Mouse (Mus musculus) kidney, adult 11 months (tissue): ENCODE data around the gene Xpa.
"Not testable (repeated sequence)": the region's sequence is repeated elsewhere in the genome, so short reads cannot be mapped to it uniquely, and the experiment has no call there.

Source experiments
- DNase-seq: peaks from one replicate; pipeline ENCODE4 v3.0.0; 2022

Gene Xpa

DNA sequence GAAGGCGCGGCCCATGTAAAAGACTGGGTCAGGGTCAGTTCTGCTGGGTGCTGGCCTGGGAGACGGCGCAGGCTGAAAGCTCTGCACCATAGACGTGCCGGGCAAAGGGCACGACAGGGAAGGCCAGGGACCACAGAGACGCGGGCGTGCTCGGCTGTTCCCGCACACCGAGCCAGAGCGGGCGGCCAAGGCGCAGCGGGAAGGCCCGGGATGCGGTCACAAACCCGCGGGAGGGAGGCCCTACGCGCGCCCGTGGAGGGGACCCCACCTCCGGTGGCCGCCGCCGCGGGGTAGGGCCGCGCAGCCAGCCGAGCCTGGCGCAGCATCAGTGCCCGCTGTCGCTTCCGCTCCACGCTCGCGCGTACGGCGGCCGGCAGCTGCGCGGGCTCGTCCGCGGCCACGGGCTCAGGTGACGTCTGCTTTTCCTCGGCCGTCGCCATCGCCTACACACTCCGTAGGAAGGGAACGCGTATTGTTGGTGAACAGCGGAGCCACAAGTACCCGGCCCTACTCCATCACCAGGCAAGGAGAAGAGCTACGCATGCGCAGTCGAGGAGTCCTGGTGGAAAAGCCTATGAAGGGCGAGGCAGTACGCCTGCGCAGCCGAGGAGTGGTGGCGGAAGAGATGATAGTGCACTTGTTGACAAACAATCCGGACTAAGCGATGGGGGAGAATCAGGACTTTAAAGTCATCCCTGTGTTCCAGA, at the start of gene Xpa:
Xpa (minus strand) TSS at position 531 of the 707 bp plus-strand sequence.
- peak; percentile 94 for DNase-seq

DNA sequence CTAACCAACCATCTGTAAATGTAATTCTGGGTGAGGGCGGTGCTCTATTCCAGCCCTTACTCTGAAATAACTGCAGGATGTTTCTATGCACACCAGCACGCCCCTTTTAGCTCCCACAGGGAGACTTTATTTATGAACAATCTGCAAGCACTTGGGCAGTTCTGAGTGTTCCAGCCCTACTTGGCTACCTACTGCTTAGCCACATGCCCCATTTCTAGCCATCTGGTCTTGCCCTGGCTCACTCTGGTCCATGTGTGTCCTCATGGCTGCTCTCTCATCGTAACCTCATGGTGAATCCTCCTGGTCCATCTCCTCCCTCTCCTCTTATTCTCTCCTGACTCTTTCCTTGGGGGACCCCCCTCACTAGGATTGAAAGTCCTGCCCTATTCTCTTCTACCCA, 39.8 kb upstream of the Xpa start:
- no peak for DNase-seq

DNA sequence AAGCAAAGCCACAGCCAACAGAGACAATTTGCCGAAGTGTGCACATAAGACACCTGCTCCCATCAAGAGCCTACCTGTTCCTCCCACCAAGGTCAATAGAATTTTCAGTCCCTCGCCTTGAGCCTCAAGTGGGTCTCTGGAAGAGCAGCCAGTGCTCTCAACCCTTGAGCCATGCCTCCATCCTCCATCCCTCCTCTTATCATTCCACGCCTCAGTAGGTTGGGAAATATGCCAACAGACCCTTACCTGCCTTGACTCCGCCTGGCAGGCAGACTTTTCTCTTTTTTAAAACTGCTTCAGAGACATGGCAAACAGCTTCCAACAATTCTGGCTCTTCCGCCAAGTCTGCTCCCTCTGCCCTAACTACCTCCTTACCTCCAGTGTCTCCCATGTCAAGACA, 38.6 kb upstream of the Xpa start:
- no peak for DNase-seq

DNA sequence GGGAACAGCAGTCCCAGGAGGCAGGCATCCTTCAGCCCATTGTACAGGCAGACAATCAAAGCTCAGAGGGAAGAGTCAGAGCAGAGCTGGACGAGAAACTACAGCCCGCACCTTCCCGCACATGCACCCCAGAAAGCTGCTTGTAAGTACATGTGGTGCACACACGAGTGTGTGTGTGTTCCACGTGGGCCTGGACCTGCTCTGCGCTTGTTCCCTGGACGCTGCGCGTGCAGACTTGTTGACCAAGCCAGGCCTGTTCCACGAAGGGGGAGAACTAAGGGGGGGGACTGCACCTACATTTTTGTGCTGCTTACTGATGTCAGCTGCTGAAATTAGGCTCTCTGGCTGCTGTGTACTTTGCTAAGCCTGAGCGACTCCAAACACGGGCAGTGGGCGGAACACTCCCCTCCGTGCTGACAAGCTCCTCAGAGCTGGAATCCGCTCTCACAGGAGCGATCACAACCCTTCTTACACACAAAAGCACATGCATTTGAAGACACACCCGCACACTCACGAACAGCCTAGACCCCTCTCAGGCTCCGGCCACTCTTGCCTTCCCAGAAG, 30.9 kb upstream of the Xpa start:
- no peak for DNase-seq

DNA sequence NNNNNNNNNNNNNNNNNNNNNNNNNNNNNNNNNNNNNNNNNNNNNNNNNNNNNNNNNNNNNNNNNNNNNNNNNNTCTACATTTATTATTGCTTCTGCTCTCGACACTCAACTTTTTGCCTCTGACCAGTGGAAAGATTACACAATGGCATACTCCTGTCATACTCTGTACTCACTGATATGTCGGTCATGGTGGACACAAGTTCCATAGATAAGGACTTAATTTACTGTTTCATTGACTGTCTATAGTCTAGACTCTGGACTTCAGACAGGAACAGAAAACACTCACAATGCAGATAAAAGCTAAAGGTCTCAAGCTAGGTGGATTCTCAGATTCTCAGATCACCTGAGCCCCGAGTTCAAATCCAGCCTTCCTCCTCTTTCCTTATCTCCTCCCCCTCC, 25.0 kb upstream of the Xpa start:
- DNase-seq = no peak

DNA sequence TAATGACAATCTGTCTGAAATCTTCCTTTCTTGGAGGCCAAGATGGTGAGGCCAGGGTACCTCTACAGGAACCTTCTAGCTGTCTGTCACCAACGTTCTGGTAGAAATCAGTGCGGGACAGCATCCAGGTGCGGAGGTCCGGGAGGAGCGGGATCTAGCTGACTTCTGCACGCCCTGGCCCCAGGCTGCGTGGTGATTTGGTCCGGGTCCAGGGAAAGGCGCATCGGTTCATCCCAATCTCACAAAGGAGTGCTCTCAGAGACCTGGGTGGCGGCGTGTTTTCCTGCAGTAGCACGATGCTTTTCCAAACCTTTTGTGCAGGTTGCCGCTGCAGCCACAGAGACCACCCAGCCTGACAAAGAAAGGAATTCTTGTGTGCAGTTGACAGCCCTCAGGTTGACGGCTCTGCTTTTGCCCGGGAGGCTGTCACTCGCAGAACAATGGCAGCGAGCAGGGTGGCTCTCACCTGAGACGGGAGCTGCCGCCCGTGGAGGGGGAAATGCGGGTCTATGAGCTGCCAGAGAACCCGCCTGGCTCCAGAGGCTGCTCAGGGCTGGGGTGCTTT, 6.5 kb upstream of the Xpa start:
- DNase-seq = no peak

DNA sequence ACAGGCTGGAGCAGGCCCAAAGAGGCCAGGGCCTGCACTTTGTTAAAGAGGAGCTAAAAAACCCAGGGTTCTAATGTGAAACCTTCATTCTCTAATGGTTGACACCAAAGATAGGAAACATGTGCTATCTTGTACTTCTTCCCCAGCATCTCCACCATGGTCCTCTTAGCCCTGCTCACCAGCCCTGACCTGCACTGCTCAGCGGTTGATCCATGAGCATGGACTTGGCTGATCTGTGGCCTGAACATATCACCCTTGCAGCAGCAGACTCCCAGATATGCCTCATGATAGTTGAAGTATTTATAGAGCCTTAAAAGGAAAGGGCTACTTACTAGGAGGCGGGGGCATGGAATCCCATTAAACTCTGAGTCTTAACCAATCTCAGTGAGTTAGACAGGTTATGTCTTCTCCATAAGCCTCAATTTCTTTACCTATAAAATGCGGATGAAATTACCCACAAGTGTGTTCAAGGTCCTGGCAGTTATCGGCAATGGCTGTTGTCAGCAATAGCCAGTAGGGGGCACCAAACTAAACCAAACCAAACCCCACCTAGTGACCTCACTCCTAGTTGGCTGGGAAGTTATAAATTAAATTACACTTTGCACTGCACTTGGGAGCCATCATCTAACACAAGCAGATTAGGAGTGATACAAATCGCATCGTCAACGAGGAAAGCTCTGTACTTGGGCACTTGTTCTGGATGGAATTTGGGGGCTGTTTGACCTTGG, 5.9 kb upstream of the Xpa start:
- DNase-seq = peak; percentile 63

DNA sequence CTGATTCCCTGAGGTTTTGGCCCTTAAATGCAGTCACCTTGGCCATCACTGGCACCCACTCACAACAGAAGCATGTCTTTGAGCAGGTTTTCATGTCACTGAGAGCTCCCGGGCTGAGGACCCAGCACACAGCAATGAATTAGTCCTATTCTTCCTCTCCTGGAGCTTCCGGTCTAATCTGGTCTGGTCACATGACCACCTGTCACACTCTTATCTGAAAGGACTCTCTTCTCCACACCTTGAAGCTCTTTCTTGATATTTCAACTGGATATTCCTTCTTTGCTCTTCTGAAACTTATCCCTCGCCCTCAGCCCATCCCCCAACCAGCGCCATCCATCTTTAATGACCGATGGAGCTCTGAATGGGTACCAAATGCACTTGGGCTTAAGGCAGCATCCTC, 2.0 kb upstream of the Xpa start:
- DNase-seq = no peak

DNA sequence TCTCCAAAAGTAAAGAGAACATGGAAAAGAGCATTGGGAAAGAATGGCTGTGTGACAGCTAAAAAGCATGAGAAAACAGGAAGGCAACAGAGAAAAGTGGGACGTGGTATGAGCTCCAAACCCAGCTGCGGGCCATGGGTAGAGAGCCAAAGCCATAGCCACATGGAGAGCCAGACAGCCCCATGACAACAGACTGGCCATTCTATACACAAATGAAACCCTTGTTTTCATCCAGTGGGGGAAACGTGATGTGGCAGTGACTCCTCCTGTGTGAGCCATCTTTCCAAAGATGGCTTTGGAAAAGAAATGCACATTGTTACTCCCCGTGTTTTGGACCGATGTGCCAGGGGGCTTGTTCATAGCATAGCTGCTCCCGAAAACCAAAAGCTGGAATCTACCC, 402 bp upstream of the Xpa start:
- DNase-seq = no peak

DNA sequence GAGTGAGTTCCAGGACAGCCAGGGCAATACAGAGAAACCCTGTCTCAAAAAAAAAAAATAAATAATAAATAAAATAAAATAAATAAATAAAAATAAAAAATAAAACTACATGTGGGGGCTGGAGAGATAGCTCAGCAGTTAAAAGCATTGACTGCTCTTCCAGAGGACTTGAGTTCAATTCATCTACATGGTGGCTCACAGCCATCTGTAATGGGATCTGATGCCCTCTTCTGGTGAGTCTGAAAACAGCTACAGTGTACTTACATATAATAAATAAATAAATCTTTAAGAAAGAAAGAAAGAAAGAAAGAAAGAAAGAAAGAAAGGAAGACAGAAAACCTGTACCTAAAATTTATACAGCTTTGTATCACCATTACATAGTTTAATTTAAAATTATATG, 4.1 kb downstream of the Xpa start:
- DNase-seq = not testable (repeated sequence)

DNA sequence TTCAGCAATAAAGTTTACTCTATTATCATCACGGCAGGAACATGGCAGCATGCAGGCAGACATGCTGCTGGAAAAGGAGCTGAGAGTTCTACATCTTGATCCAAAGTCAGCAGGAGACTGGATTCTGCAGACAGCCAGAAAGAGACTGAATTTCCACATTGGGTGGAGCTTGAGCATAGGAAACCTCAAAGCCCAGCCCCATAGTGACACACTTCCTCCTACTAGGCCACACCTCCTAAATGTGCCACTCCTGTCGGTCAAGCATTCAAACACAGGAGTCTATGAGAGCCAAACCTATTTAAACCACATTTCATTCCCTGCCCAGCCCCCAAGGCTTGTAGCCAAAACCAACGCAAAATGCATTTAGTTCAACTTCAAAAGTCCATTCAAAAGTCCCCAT, 9.6 kb downstream of the Xpa start:
- no peak for DNase-seq

DNA sequence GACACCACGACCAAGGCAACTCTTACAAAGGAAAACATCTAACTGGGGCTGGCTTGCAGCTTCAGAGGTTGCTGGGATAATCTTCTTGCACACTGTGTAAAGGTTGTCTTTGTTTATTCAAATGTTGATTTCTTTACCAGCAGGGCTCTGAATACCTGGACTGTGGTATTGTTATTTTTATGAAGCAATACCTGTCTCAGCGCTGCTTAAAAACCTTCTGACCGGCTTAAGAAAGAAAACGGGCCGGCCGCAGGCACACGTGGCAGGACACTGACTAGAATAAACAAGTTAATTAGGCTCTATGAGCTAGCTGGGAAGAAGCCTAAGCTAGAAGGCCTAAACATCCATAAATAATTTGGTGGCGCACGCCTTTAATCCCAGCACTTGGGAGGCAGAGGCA, 10.2 kb downstream of the Xpa start:
- no peak for DNase-seq

DNA sequence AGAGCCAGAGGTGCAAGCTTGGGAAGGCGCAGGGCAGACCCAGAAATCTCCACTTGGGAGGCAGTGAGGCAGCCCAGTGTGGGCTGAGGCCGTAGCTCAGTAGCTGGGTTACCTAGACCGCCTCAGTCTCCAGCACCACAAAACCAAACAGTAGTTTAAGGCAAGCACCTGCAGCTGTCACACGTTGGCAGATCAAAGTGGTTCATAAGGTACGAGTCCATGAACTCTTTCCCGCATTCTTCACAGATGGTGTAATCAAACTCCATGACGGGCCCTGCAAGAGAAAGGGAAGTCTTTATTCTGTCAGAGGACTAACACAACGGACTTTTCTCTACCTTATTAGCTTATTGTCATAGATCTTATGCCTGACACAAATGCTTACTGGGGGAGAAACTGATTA, 10.7 kb downstream of the Xpa start:
- no peak for DNase-seq

DNA sequence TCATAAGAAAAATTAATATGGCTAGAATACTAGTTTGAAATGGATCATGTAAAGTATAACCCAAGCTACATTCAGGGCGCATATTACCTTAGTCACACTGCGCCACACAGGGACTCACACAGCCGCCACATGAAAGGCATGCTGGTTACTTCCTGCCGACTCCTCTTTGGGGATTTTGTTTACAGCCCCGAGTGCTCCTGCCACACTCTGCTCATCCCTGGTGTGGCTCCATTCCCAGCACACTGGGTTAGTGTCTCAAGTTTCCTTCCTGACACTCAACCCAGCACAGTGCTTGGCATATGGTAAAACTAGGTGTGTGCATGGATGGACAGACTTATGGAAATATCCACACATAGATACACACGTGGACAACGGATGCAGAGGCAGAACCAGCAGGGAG, 13.9 kb downstream of the Xpa start:
- DNase-seq = no peak

DNA sequence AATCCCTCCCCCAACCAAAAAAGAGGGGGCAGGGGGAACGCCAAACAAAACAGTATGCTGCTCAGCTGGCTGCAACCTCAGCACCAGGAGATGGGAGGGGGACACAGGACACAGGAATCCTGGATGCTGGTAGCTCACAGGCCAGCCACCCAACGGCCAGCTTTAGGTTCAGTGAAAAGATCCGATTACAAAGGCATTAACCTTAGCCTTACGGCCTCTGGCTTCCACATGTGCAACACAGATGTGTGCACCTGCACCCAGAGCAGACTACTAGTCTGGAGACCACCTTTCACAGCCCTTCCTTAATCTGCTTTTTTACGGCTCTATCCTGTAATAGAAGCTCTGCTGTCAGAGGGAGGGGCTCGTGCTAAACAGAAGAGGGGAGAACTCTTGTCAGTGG, 14.9 kb downstream of the Xpa start:
- no peak for DNase-seq

DNA sequence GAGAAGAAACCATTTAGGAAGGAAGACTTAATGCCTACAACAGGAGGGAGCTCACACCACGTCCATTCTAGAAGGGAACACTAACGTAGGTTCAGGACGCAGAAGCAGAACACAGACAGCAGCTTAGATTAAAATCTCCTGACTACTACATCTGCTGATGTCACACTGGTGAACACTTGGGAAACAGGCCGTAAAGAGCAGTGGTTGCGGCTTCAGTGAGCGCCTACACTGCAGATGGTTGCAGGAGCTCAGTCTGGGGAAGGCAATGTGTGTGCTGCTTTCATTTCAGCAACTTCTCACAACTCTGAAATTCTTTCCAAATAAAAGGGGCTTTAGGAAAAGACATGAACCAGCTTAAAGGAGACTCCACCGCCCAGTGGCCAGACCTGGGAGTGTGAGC, 18.6 kb downstream of the Xpa start:
- no peak for DNase-seq

DNA sequence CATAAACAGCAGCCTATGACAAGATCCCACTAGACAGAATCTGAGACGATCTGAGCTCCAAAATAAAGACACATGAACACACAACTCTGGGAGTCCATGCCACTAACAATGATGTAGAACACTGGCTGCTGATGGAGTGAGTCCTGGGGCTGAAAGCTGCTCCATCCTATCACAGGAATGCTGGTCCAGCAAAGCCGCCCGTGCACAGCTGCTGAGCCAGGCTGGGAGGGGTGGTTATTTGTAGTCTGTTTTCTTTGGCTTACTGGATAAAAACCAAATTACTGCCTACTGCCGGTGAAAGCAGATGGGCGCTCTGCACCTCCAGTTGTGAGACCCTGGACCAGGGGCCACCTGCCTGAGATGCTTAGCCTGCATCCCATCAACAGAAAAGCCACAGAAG, 19.1 kb downstream of the Xpa start:
- no peak for DNase-seq

DNA sequence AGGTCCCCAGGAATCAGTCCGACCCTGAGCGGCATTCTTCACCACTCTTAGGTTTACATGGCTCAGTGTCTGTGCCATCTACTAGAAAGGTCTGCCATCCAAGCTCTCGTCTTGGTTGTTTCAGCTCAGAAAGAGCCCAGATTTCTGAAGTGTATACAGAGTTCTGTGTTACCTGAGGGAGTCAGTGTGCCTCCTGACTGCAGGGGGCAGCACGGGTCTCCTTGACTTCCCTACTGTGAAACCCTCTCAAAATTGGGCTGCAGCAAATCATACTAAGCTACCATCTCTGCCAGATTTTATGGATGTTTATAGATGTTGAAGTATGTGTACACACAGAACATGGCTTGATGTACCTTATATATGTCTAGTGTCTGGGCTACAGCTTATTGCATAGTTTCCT, 19.8 kb downstream of the Xpa start:
- no peak for DNase-seq

DNA sequence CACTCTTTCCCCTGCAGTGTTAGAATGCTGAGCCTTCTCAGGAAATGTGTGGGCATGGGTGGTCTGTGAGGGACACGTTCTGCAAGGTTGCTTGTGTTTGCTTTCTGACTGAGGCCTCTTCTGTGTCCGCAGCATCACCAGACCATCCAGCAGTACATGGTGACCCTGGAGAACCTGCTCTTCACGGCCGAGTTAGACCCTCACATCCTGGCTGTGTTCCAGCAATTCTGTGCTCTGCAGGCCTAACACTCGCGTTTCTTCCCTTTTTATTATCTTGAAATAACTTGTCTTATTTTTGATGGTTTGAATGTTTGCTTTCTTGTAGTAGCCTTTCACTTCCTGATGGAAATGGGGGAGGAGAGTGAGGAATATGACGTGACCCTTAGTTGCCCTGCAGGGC, 24.4 kb downstream of the Xpa start:
- no peak for DNase-seq

DNA sequence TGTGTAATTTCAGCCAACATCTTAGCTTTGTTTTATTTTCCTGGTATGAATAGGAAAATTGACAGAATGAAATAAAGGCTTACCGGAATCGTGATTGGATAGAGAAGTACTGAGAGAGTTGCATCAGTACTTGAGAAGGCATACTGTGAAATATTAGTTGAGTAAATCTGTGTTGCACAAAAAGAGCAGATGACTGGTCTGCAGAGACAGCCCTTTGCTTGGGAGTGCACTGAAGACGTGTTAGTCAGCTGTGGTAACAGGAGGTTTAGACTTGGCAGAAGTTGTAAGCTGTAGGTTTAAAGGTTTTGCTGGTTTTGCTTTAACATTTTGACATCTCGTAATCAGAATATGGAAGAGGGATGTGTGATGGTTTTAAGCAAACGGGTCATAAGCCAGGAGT, 30.3 kb downstream of the Xpa start:
- DNase-seq = no peak

DNA sequence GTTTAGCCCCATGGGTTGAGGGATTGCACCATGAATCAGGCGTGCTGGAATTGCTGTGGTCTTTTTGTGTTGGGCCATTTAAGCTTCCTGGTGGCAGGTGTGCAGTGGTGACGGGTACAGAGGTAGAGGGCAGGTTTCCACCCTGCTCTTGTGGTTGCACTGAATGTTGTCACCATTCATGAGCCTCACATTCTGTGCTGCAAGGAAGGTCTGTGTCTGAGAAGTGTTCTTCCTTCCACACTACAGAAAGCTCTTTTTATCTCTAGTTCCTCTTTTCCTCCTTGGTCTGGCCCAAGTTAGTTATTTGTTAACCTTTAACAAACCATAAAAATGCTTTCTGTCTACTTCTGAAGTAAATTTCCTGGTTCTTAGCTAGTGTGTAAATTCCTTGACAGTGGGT, 32.1 kb downstream of the Xpa start:
- no peak for DNase-seq

DNA sequence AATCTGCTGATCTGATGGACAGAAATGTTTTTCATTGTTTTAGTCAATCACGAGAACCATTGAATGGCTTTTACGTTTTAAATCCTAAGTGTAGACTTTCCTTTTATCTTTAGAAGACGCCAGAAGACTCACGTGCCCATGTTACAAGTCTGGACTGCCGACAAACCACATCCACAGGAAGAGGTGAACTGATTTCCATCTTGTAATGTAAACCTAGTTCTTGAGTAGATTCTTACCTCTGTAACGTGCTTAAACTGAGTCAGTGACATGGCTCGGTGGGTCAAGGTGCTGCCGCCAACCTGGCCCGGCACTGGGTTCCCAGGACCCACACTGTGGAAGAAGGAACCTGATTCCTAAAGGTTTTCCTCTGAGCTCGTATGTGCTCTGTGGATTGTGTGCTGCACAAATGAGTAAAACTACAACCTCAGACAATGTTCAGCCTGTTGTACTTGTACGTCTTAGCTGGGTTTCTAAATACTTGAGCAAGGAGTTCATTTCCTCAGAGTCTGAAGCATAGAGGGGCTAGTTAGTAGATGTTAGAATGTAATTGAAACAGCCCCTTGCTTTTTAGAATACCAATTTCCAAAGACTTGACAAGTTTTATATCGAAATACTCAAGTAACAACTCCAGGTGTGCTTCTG, 44.1 kb downstream of the Xpa start:
- no peak for DNase-seq

DNA sequence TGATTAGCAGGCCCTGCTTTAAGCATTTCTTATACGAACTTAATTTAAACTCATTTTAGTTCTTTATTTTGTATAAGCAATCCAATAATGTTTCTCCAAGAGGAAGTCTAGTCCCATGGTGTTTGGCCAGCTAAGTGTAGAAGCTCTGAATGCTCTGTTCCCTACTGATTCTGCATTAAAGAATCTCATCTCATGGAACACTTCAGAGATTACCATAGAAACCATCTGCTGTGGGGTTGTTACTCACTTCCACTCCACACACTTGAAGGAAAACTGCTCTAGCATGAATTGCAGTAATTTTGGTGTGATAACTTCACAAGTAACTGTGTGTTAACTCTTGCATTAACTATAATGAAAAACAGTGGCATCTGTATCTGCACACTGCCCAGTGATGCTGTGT, 49.2 kb downstream of the Xpa start:
- no peak for DNase-seq

DNA sequence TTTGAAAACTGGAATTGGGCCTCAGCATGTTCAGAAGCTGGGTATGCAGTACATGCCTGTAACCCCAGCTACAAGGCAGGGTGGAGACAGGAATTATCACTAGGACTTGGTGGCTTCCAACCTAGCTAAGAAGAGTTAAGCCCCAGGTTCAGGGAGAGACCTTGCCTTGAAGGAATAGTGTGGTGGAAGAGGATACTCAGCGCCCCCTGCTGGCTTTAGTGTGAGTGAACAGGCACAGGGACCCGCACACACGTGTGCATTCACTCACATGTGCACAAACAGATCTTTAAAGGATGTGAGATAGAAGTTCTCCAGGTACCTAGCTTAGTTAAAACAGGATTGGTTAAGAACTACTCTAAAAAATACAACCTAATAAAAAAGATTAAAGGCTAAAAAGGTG, 51.8 kb downstream of the Xpa start:
- DNase-seq = no peak
